Mouse (Mus musculus) kidney, postnatal 14 days (tissue): ENCODE results near the gene Rab11a.
"Not testable (repeated sequence)": the region's sequence is repeated elsewhere in the genome, so short reads cannot be mapped to it uniquely, and the experiment has no call there.

Experiments
- DNase-seq: peaks from one replicate; pipeline ENCODE4 v3.0.0; 2022; ENCODE audit warnings: mixed read lengths

Gene Rab11a

GRCm38 (mm10) chr9:64691176-64691575 lies 46.4 kb downstream of the Rab11a start:
- DNase-seq = peak; percentile 70

GRCm38 (mm10) chr9:64690771-64691170 lies 46.8 kb downstream of the Rab11a start:
- no peak for DNase-seq

GRCm38 (mm10) chr9:64688015-64688394 lies 49.6 kb downstream of the Rab11a start:
- no peak for DNase-seq

GRCm38 (mm10) chr9:64687122-64688014 lies 50.2 kb downstream of the Rab11a start:
- DNase-seq = no peak

- not testable (repeated sequence) for DNase-seq
Observed at GRCm38 (mm10) chr9:64671341-64672319, 65.9 kb downstream of the Rab11a start.

- no peak for DNase-seq
Observed at GRCm38 (mm10) chr9:64668001-64668400, 69.6 kb downstream of the Rab11a start.

GRCm38 (mm10) chr9:64667513-64667912 lies 70.0 kb downstream of the Rab11a start:
- peak; percentile 37 for DNase-seq

GRCm38 (mm10) chr9:64666549-64666948 lies 71.0 kb downstream of the Rab11a start:
- DNase-seq = peak; percentile 42
